Mouse (Mus musculus) embryonic facial prominence, embryonic 14.5 days (tissue): Measurements from ENCODE around the gene Ephx1. TPM values are rescaled to one million over a fixed set of nuclear protein-coding genes. Genes with fewer than 3 reads are reported as not detected.
A peak's percentile ranks its signal among the peaks of the same experiment; 100 is the strongest.
"Not testable (repeated sequence)": the region's sequence is repeated elsewhere in the genome, so short reads cannot be mapped to it uniquely, and the experiment has no call there.

Experiments
- ATAC-seq: fragments of 200-750 bp; cut with Nextera tagmentation; 2 replicates; pipeline ENCODE4 v1.8.0; 2017; ENCODE audit warnings: low read depth, moderate number of reproducible peaks, moderate TSS enrichment
- DNase-seq: peaks from one replicate; pipeline ENCODE4 v3.0.0-alpha.2; 2015; ENCODE audit warnings: low spot score
- H3K27ac ChIP-seq: fragments of 300-500 bp; sonication (generic); replicated peaks from 2 replicates; pipeline ENCODE4 v1.5.1; 2014; ENCODE audit warnings: low read depth, mild to moderate bottlenecking, low read length, moderate library complexity
- H3K27me3 ChIP-seq: fragments of 300-500 bp; sonication (generic); replicated peaks from 2 replicates; pipeline ENCODE4 v1.6.1; 2014; ENCODE audit warnings: low read length; ENCODE audit not compliant: control insufficient read depth, insufficient read depth
- H3K36me3 ChIP-seq: fragments of 300-500 bp; sonication (generic); 2 replicates; pipeline ENCODE4 v1.6.1; 2014; ENCODE audit warnings: low read length, mixed read lengths; ENCODE audit not compliant: control insufficient read depth, insufficient read depth
- H3K4me1 ChIP-seq: fragments of 300-500 bp; sonication (generic); 2 replicates; pipeline ENCODE4 v1.6.1; 2014; ENCODE audit warnings: antibody characterized with exemption, low read length; ENCODE audit not compliant: control insufficient read depth, insufficient read depth
- H3K4me2 ChIP-seq: fragments of 300-500 bp; sonication (generic); 2 replicates; pipeline ENCODE4 v1.6.1; 2014; ENCODE audit warnings: low read depth, mild to moderate bottlenecking, low read length, moderate library complexity, mixed read lengths
- H3K4me3 ChIP-seq: fragments of 300-500 bp; sonication (generic); 2 replicates; pipeline ENCODE4 v1.5.1; 2014; ENCODE audit warnings: low read depth, mild to moderate bottlenecking, low read length
- H3K9ac ChIP-seq: fragments of 300-500 bp; sonication (generic); 2 replicates; pipeline ENCODE4 v1.6.1; 2014; ENCODE audit warnings: low read depth, mild to moderate bottlenecking, low read length, moderate library complexity, mixed read lengths
- H3K9me3 ChIP-seq: fragments of 300-500 bp; sonication (generic); 2 replicates; pipeline ENCODE4 v1.6.1; 2016; ENCODE audit warnings: low read length; ENCODE audit not compliant: control insufficient read depth
- WGBS: fragments of 180-500 bp; shearing (Covaris S2); extraction: QIAGEN DNeasy Blood & Tissue Kit; methylation state at CpG from one replicate; pipeline ENCODE4 v1.1.7; 2014; 5-methylcytosine and 5-hydroxymethylcytosine counted together
- polyA plus RNA-seq: library from polyadenylated mRNA; unstranded; fragments of >200 nt; fragmentation: Nextera tagmentation; extraction: Ambion mirVana; gene quantifications from 2 replicates; pipeline ENCODE4 v1.2.1, GENCODE M21; 2014

Gene Ephx1
- polyA plus RNA-seq, 1 experiment from 2014 or later = 15.4 TPM

DNA sequence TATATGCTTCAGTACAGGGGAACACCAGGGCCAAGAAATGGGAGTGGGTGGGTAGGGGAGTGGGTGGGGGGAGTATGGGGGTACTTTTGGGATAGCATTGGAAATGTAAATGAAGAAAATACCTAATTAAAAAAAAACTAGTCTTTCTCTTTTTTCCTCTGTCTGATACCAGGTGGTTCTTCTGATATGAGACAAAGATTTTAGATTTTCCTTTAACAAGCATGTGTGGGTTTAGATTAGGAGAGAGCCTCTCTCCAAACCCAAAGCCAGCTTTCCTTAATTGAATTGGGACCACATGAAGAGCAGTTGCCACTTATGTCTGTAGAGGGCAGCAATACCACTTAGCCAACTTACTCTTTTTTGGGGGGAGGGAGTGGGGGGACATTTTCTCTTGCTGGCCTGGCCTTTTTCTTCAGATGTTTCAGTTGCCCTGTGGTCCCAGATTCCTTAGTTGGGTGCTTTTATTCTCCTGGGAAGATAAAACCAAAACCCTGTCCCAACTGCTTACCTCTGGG is 28.7 kb upstream of the Ephx1 start:
- DNase-seq (no peak), ATAC-seq (no peak)
- Histone ChIP-seq H3K4me1 (no peaks in the 10 kb centered on the region), H3K36me3 (no peaks in the 10 kb centered on the region), H3K9me3 (no peaks in the 10 kb centered on the region), H3K4me2 (no peak overlapping the region), H3K27ac (no peak overlapping the region), H3K4me3 (no peak overlapping the region), H3K27me3 (no peaks in the 10 kb centered on the region), H3K9ac (no peak overlapping the region)

DNA sequence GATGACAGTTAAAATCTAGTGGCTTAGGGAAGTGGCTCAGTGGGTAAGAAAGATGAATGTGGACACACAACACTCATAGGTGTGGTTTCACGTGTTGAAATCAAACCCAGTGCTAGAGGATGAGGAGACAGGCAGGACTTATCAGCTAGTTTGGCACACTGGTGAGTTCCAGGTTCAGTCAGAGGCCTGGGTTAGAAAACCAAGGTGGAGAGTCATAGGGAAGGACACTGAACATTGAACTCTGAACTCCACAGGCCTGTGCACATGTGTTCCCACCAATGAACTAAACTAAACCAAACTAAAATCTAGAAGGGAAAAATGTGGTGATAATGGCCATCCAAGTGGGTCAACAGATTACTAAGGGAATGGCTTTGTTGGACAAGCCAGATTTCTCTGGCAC is 26.8 kb upstream of the Ephx1 start:
- H3K27me3 ChIP-seq = no peaks in the 10 kb centered on the region
- H3K36me3 ChIP-seq = no peaks in the 10 kb centered on the region
- no peak overlapping the region for H3K4me2 ChIP-seq
- no peak overlapping the region for H3K4me3 ChIP-seq
- no peak overlapping the region for H3K27ac ChIP-seq
- no peaks in the 10 kb centered on the region for H3K4me1 ChIP-seq
- DNase-seq = no peak
- ATAC-seq = no peak
- no peaks in the 10 kb centered on the region for H3K9me3 ChIP-seq
- no peak overlapping the region for H3K9ac ChIP-seq
- WGBS = 62% methylated on average over 1 of the region's 1 CpGs

DNA sequence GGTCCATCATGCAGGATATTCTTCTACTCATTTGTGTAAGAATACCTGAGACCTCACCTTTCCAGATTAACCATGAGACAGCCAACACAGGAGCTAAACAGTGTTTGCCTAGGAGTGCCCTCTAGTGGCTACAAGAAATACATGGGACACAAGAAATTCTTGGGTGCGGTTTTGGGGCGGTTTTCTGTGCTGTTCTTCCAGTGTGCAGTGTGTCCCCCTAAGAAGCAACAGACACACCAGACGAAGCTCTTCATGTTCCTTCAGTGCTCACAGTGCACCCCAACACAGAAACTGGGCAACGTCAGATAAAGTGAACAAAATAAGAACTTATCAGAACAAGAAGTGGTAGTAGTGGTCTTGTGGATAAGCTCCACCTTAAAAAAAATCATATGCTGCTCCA is 18.9 kb upstream of the Ephx1 start:
- Histone ChIP-seq H3K9me3 (no peaks in the 10 kb centered on the region), H3K27me3 (no peaks in the 10 kb centered on the region), H3K4me2 (peak overlapping the region; percentile 21; the same call in 1 of the 2 replicates), H3K9ac (no peak overlapping the region), H3K36me3 (no peaks in the 10 kb centered on the region), H3K4me1 (no peaks in the 10 kb centered on the region), H3K27ac (no peak overlapping the region), H3K4me3 (no peak overlapping the region)
- DNase-seq (peak; percentile 67), ATAC-seq (no peak)
- WGBS = 11% methylated on average over 4 of the region's 4 CpGs

DNA sequence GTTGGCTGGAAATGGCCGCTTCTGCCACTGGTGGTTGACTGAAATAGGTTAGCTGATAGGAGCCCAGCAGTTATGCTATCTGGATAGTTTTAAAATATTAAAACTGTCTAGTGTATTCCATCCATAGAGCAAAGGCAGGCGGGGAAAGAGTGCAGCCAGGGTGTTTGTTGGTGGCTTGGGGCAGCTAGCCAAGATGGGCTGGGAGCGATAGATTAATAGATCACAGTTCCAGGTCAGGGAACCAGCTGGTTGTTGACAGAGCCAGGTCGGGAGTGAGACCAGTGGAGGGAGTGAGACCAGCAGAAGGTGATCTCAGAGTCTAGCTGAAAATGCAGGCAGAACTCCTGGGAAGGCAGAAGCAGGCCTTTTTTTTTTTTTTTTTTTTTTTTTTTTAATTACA is 16.9 kb upstream of the Ephx1 start:
- no peak for DNase-seq
- no peak for ATAC-seq
- Histone ChIP-seq H3K4me3 (no peak overlapping the region), H3K4me1 (no peaks in the 10 kb centered on the region), H3K27ac (no peak overlapping the region), H3K27me3 (no peaks in the 10 kb centered on the region), H3K36me3 (no peaks in the 10 kb centered on the region), H3K9ac (no peak overlapping the region), H3K9me3 (no peaks in the 10 kb centered on the region), H3K4me2 (no peak overlapping the region)
- 68% methylated on average over 4 of the region's 4 CpGs for WGBS

DNA sequence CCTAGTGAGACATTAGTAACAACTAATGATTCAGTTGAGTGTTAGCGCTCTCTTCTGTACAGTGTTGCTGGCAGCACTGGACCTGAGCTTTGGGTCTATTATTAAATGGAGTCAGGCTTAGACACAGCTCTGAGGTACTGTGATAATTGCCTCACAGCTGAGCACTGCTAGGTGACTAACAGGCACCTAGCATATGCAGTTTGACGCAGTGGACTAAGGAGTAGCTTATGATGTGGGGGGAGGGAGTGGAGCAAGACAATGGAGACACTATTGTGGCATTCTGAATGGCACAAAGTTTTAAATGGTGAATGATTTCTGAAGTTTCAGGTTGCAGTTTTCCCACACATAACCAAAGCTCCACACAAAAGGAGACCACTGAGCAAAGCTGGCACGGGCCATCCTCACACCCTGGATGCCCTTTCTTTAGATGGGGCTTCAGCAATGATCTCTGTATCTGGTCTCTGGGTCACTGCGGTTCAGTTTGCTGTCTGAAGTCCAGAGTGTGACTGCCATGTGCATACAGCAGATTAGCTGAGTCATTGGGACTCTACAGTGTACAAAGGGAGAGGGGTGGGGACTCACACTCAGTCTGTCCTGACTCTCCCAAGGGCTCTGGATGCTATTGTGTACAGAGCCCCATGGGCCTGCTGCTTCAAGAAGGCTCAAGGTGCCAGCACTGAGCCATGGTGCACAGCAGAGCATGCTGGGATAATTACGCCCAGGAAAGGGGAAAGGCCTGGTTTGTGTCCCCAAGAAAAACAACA is 14.5 kb upstream of the Ephx1 start:
- not testable (repeated sequence) for ATAC-seq, H3K4me2 ChIP-seq, H3K4me1 ChIP-seq, DNase-seq, H3K27ac ChIP-seq, H3K4me3 ChIP-seq, H3K9me3 ChIP-seq, H3K9ac ChIP-seq, H3K27me3 ChIP-seq, H3K36me3 ChIP-seq
- WGBS = 81% methylated on average over 5 of the region's 5 CpGs

DNA sequence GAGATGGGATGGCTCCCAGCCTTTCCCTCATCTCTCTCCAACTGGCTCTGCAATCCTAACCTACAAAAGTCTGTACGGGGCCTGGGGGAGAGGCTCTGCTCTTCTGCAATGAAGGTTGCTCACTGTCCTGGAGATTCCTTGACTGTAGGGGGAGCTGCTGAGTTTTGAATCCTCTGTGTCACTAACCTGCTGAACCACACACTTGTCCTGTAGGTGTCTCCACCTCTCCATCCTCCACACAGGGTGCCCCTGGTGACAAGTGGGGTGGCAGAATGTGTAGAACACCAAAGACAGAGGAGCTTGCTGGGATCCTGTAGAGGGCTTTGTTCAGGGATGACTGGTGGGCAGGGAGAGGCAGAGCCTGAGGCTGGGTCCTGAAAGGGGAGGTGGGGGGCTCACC is 1.6 kb upstream of the Ephx1 start:
- Histone ChIP-seq H3K4me1 (no peaks in the 10 kb centered on the region), H3K9ac (no peak overlapping the region)
- peak; percentile 22; the same call in 1 of the 2 replicates for ATAC-seq

DNA sequence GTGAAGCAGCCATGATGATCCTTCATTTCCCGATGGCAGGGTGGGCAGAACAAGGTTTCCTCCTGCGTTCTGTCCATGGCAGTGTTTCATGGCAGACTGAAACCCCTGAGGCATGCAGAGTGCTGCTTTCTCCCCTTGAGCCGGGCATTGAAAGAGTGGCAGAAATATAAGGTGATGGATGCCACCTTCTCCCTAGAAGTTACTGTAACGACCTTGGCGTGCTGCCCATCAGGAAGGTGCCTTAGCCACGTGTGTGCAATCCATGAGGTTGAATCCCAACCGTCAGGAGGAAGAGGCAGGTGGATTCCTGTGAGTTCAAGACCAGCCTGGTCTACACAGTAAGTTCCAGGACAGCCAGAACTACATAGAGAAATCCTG is 773 bp upstream of the Ephx1 start:
- no peak overlapping the region for H3K4me3 ChIP-seq
- 64% methylated on average over 7 of the region's 7 CpGs for WGBS
- no peaks in the 10 kb centered on the region for H3K27me3 ChIP-seq
- ATAC-seq = no peak
- no peaks in the 10 kb centered on the region for H3K36me3 ChIP-seq
- no peaks in the 10 kb centered on the region for H3K9me3 ChIP-seq
- H3K4me2 ChIP-seq = no peak overlapping the region
- no peak overlapping the region for H3K9ac ChIP-seq
- H3K27ac ChIP-seq = no peak overlapping the region
- no peak for DNase-seq
- H3K4me1 ChIP-seq = peaks cover 5% of the 10 kb centered on the region; the same call in 1 of the 2 replicates

More for the DNA sequence above, 1.6 kb upstream of the Ephx1 start:
- Histone ChIP-seq H3K9me3 (no peaks in the 10 kb centered on the region), H3K4me2 (no peak overlapping the region), H3K4me3 (no peak overlapping the region), H3K27me3 (no peaks in the 10 kb centered on the region), H3K36me3 (no peaks in the 10 kb centered on the region), H3K27ac (no peak overlapping the region)
- peak; percentile 68 for DNase-seq
- WGBS = 18% methylated on average over 1 of the region's 1 CpGs

DNA sequence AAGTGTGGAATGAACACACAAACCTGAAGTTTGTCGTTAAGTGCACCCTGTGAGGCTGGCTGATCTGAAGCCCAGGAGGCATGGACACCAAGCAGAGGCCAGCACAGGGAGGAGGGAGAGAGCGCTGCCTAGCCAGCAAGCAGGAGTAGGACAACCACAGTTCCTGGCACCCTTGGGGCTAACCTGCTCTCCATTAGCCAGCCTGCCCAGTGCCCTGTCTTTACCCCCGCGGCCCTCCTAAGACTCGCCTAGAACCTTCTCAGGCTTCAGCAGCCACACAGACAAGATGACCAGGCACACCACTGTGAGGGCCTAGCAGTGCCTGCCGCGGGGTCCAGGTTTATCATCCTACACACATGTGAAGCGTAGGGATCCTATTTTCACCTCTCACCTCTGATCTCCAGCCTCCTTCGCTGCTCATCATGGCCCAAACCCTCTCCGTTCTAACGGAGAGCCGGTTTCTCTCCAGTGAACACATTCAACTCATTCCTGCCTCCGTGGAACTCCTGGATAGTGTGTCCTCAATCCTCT is 2.7 kb downstream of the Ephx1 start:
- H3K9ac ChIP-seq = no peak overlapping the region
- DNase-seq = no peak
- no peaks in the 10 kb centered on the region for H3K36me3 ChIP-seq
- H3K4me2 ChIP-seq = peak overlapping the region; percentile 96; the same call in 1 of the 2 replicates
- H3K27ac ChIP-seq = no peak overlapping the region
- ATAC-seq = no peak
- no peak overlapping the region for H3K4me3 ChIP-seq
- 73% methylated on average over 13 of the region's 13 CpGs for WGBS
- no peaks in the 10 kb centered on the region for H3K9me3 ChIP-seq
- H3K27me3 ChIP-seq = no peaks in the 10 kb centered on the region
- H3K4me1 ChIP-seq = peaks cover 22% of the 10 kb centered on the region
